Mouse (Mus musculus) left cerebral cortex, postnatal 36 days (tissue): ENCODE measurements around the gene Kif27. TPM values are rescaled to one million over a fixed set of nuclear protein-coding genes. Genes with fewer than 3 reads are reported as not detected.
"Not testable (repeated sequence)": the region's sequence is repeated elsewhere in the genome, so short reads cannot be mapped to it uniquely, and the experiment has no call there.

Experiments used
- DNase-seq, 2 experiments: peaks; one replicate each; pipeline ENCODE4 v3.0.0; 2021 to 2022; ENCODE audit warnings: low spot score in 2 of 2, mixed read lengths in 1 of 2
- intact Hi-C: fragments of 180-260 bp; cut with DNase I; formaldehyde crosslinking; loops from one replicate; pipeline ENCODE4 v1.15.1; 2025
- total RNA-seq, 2 experiments: library from RNA; stranded (reverse); gene quantifications; 2 replicates each; pipeline ENCODE4 v1.2.3; 2021

Gene Kif27
- total RNA-seq, 2 experiments from 2014 or later, result 2.7 to 3.2 TPM

- DNase-seq, result no peak
- intact Hi-C loops, result no loop called here
These were observed 8.7 kb upstream of the Kif27 start for GRCm38 (mm10) chr13:58367641-58368040.

GRCm38 (mm10) chr13:58366373-58366772 is 7.5 kb upstream of the Kif27 start:
- intact Hi-C loops, result no loop called here
- DNase-seq, result no peak

- intact Hi-C loops, DNase-seq: not testable (repeated sequence)
These were observed 6.3 kb upstream of the Kif27 start for GRCm38 (mm10) chr13:58365179-58365578.

- DNase-seq, result no peak
- intact Hi-C loops, result no loop called here
These were observed 5.6 kb upstream of the Kif27 start for GRCm38 (mm10) chr13:58364353-58365175.

GRCm38 (mm10) chr13:58359304-58359653 is 357 bp upstream of the Kif27 start:
- intact Hi-C loops, result no loop called here
- DNase-seq, result no peak

GRCm38 (mm10) chr13:58352996-58353395 is 5.9 kb downstream of the Kif27 start:
- intact Hi-C loops, result no loop called here
- DNase-seq, result no peak

GRCm38 (mm10) chr13:58350606-58351005 is 8.3 kb downstream of the Kif27 start:
- intact Hi-C loops, result no loop called here
- no peak for DNase-seq

- DNase-seq, result peak; percentile 17 to 38
- intact Hi-C loops, result no loop called here
These were observed 14.4 kb downstream of the Kif27 start for GRCm38 (mm10) chr13:58344505-58344904.

- intact Hi-C loops, result no loop called here
- no peak for DNase-seq
These were observed 21.5 kb downstream of the Kif27 start for GRCm38 (mm10) chr13:58337456-58337855.

- DNase-seq, result no peak
- intact Hi-C loops, result no loop called here
These were observed 24.8 kb downstream of the Kif27 start for GRCm38 (mm10) chr13:58334116-58334515.

GRCm38 (mm10) chr13:58317768-58318167 is 41.2 kb downstream of the Kif27 start:
- DNase-seq, result no peak
- intact Hi-C loops, result no loop called here

GRCm38 (mm10) chr13:58314991-58315390 is 43.9 kb downstream of the Kif27 start:
- DNase-seq, result no peak
- intact Hi-C loops, result no loop called here

GRCm38 (mm10) chr13:58313758-58314157 is 45.2 kb downstream of the Kif27 start:
- DNase-seq, result no peak
- intact Hi-C loops, result no loop called here

- no peak for DNase-seq
- intact Hi-C loops, result no loop called here
These were observed 47.6 kb downstream of the Kif27 start for GRCm38 (mm10) chr13:58311351-58311750.

- DNase-seq, result no peak
- intact Hi-C loops, result no loop called here
These were observed 49.4 kb downstream of the Kif27 start for GRCm38 (mm10) chr13:58309499-58309898.

- no peak for DNase-seq
- intact Hi-C loops, result no loop called here
These were observed 51.5 kb downstream of the Kif27 start for GRCm38 (mm10) chr13:58307453-58307852.

GRCm38 (mm10) chr13:58305230-58305629 is 53.7 kb downstream of the Kif27 start:
- no peak for DNase-seq
- intact Hi-C loops, result no loop called here

- intact Hi-C loops, result no loop called here
- no peak for DNase-seq
These were observed 56.3 kb downstream of the Kif27 start for GRCm38 (mm10) chr13:58302421-58303145.

- intact Hi-C loops, result no loop called here
- no peak for DNase-seq
These were observed 57.0 kb downstream of the Kif27 start for GRCm38 (mm10) chr13:58301961-58302360.

GRCm38 (mm10) chr13:58298756-58299155 is 60.2 kb downstream of the Kif27 start:
- intact Hi-C loops, result no loop called here
- DNase-seq, result no peak

- intact Hi-C loops, result no loop called here
These were observed 63.3 kb downstream of the Kif27 start for GRCm38 (mm10) chr13:58295582-58295981.

More at GRCm38 (mm10) chr13:58295582-58295981, 63.3 kb downstream of the Kif27 start:
- DNase-seq, result no peak
